Mouse (Mus musculus): ENCODE measurements around the gene Zzz3. TPM values are rescaled to one million over a fixed set of nuclear protein-coding genes. Genes with fewer than 3 reads are reported as not detected.

Zzz3 gene
- total and polyA plus RNA-seq, 2 experiments from 2014 or later, result 21.0 to 29.4 TPM

GRCm38 (mm10) chr3:152405420-152405819 is 10.1 kb downstream of the Zzz3 start:
- no peak for TF ChIP-seq CTCF (IDR thresholded peaks at IDR 0.05)
- no peaks in the 10 kb centered on the region for H3K4me1 ChIP-seq (ENCODE audit: insufficient read depth, low read length)
- H3K9me3 ChIP-seq (ENCODE audit: low read length), result no peaks in the 10 kb centered on the region
- no peak overlapping the region for H3K4me3 ChIP-seq (ENCODE audit: low read depth, low read length)
- no peak overlapping the region for H3K9ac ChIP-seq (replicated peaks; ENCODE audit: low read length, poor library complexity, severe bottlenecking)
- no peak for ATAC-seq (ENCODE audit: low FRiP score)
- 93% methylated on average over 7 of the region's 7 CpGs for WGBS
- no peaks in the 10 kb centered on the region for H3K36me3 ChIP-seq (ENCODE audit: insufficient read depth, low read length)
- H3K27me3 ChIP-seq (ENCODE audit: insufficient read depth, low read length), result no peaks in the 10 kb centered on the region
- DNase-seq (ENCODE audit: low spot score), result no peak
- H3K27ac ChIP-seq (ENCODE audit: low read depth, low read length), result no peak overlapping the region
- no peak overlapping the region for H3K4me2 ChIP-seq (ENCODE audit: low read depth, low read length, poor library complexity, severe bottlenecking)

GRCm38 (mm10) chr3:152405978-152406640 is 10.8 kb downstream of the Zzz3 start:
- no peak overlapping the region for H3K27ac ChIP-seq (ENCODE audit: low read depth, low read length)

GRCm38 (mm10) chr3:152410980-152411551 is 15.8 kb downstream of the Zzz3 start:
- DNase-seq (ENCODE audit: low spot score), result no peak
- Histone ChIP-seq H3K36me3 (ENCODE audit: insufficient read depth, low read length) (no peaks in the 10 kb centered on the region), H3K27ac (ENCODE audit: low read depth, low read length) (no peak overlapping the region), H3K4me2 (ENCODE audit: low read depth, low read length, poor library complexity, severe bottlenecking) (no peak overlapping the region), H3K27me3 (ENCODE audit: insufficient read depth, low read length) (no peaks in the 10 kb centered on the region), H3K9ac (replicated peaks; ENCODE audit: low read length, poor library complexity, severe bottlenecking) (no peak overlapping the region), H3K4me1 (ENCODE audit: insufficient read depth, low read length) (no peaks in the 10 kb centered on the region), H3K9me3 (ENCODE audit: low read length) (no peaks in the 10 kb centered on the region), H3K4me3 (ENCODE audit: low read depth, low read length) (no peak overlapping the region)
- 91% methylated on average over 7 of the region's 7 CpGs for WGBS
- TF ChIP-seq CTCF (IDR thresholded peaks at IDR 0.05), result no peak
- no peak for ATAC-seq (ENCODE audit: low FRiP score)

More at GRCm38 (mm10) chr3:152405978-152406640, 10.8 kb downstream of the Zzz3 start:
- Histone ChIP-seq H3K9me3 (ENCODE audit: low read length) (no peaks in the 10 kb centered on the region), H3K4me3 (ENCODE audit: low read depth, low read length) (no peak overlapping the region), H3K4me2 (ENCODE audit: low read depth, low read length, poor library complexity, severe bottlenecking) (no peak overlapping the region), H3K36me3 (ENCODE audit: insufficient read depth, low read length) (no peaks in the 10 kb centered on the region), H3K4me1 (ENCODE audit: insufficient read depth, low read length) (no peaks in the 10 kb centered on the region), H3K9ac (replicated peaks; ENCODE audit: low read length, poor library complexity, severe bottlenecking) (no peak overlapping the region), H3K27me3 (ENCODE audit: insufficient read depth, low read length) (no peaks in the 10 kb centered on the region)
- ATAC-seq (ENCODE audit: low FRiP score) (no peak), DNase-seq (ENCODE audit: low spot score) (no peak)
- 86% methylated on average over 4 of the region's 4 CpGs for WGBS
- TF ChIP-seq CTCF (IDR thresholded peaks at IDR 0.05), result no peak

- H3K4me2 ChIP-seq (ENCODE audit: low read depth, low read length, poor library complexity, severe bottlenecking), result no peak overlapping the region
- no peak overlapping the region for H3K9ac ChIP-seq (replicated peaks; ENCODE audit: low read length, poor library complexity, severe bottlenecking)
- no peaks in the 10 kb centered on the region for H3K4me1 ChIP-seq (ENCODE audit: insufficient read depth, low read length)
- DNase-seq (ENCODE audit: low spot score) (no peak), ATAC-seq (ENCODE audit: low FRiP score) (no peak)
- no peak overlapping the region for H3K27ac ChIP-seq (ENCODE audit: low read depth, low read length)
- no peaks in the 10 kb centered on the region for H3K9me3 ChIP-seq (ENCODE audit: low read length)
- no peaks in the 10 kb centered on the region for H3K36me3 ChIP-seq (ENCODE audit: insufficient read depth, low read length)
- no peaks in the 10 kb centered on the region for H3K27me3 ChIP-seq (ENCODE audit: insufficient read depth, low read length)
- 91% methylated on average over 4 of the region's 4 CpGs for WGBS
- no peak overlapping the region for H3K4me3 ChIP-seq (ENCODE audit: low read depth, low read length)
- TF ChIP-seq CTCF (IDR thresholded peaks at IDR 0.05), result no peak
Measured at GRCm38 (mm10) chr3:152412362-152412761, 17.1 kb downstream of the Zzz3 start.

- WGBS, result 91% methylated on average over 8 of the region's 8 CpGs
- H3K4me2 ChIP-seq (ENCODE audit: low read depth, low read length, poor library complexity, severe bottlenecking), result no peak overlapping the region
- H3K36me3 ChIP-seq (ENCODE audit: insufficient read depth, low read length), result peaks cover 9% of the 10 kb centered on the region
- no peak overlapping the region for H3K9ac ChIP-seq (replicated peaks; ENCODE audit: low read length, poor library complexity, severe bottlenecking)
- ATAC-seq (ENCODE audit: low FRiP score) (no peak), DNase-seq (ENCODE audit: low spot score) (no peak)
- no peak overlapping the region for H3K27ac ChIP-seq (ENCODE audit: low read depth, low read length)
- H3K9me3 ChIP-seq (ENCODE audit: low read length), result no peaks in the 10 kb centered on the region
- H3K4me1 ChIP-seq (ENCODE audit: insufficient read depth, low read length), result no peaks in the 10 kb centered on the region
- no peak for TF ChIP-seq CTCF (IDR thresholded peaks at IDR 0.05)
- no peak overlapping the region for H3K4me3 ChIP-seq (ENCODE audit: low read depth, low read length)
- H3K27me3 ChIP-seq (ENCODE audit: insufficient read depth, low read length), result no peaks in the 10 kb centered on the region
Measured at GRCm38 (mm10) chr3:152428925-152429324, 33.7 kb downstream of the Zzz3 start.

GRCm38 (mm10) chr3:152432677-152433076 is 37.4 kb downstream of the Zzz3 start:
- H3K9ac ChIP-seq (replicated peaks; ENCODE audit: low read length, poor library complexity, severe bottlenecking), result no peak overlapping the region
- no peak for TF ChIP-seq CTCF (IDR thresholded peaks at IDR 0.05)
- WGBS, result 96% methylated on average over 7 of the region's 7 CpGs
- H3K27ac ChIP-seq (ENCODE audit: low read depth, low read length), result no peak overlapping the region
- DNase-seq (ENCODE audit: low spot score) (no peak), ATAC-seq (ENCODE audit: low FRiP score) (no peak)
- no peak overlapping the region for H3K4me2 ChIP-seq (ENCODE audit: low read depth, low read length, poor library complexity, severe bottlenecking)
- no peaks in the 10 kb centered on the region for H3K9me3 ChIP-seq (ENCODE audit: low read length)
- H3K4me1 ChIP-seq (ENCODE audit: insufficient read depth, low read length), result no peaks in the 10 kb centered on the region
- H3K4me3 ChIP-seq (ENCODE audit: low read depth, low read length), result no peak overlapping the region
- H3K36me3 ChIP-seq (ENCODE audit: insufficient read depth, low read length), result peaks cover 9% of the 10 kb centered on the region
- H3K27me3 ChIP-seq (ENCODE audit: insufficient read depth, low read length), result no peaks in the 10 kb centered on the region

Measured in midbrain, postnatal 0 days (tissue).